Mouse (Mus musculus): Measurements from ENCODE around the gene Zfp983.
A peak's percentile ranks its signal among the peaks of the same experiment; 100 is the strongest.
"Not testable (repeated sequence)": the region's sequence is repeated elsewhere in the genome, so short reads cannot be mapped to it uniquely, and the experiment has no call there.

Zfp983 gene

GRCm38 (mm10) chr17:21650364-21650907 is at the start of gene Zfp983:
Zfp983 (plus strand) TSS chr17:21650624.
- DNase-seq (ENCODE audit: low spot score) = peak; percentile 86

- no peak for DNase-seq (ENCODE audit: low spot score)
These were observed 34.1 kb upstream of the Zfp983 start for GRCm38 (mm10) chr17:21616356-21616755.

- no peak for DNase-seq (ENCODE audit: low spot score)
These were observed 33.1 kb upstream of the Zfp983 start for GRCm38 (mm10) chr17:21617352-21617751.

- no peak for DNase-seq (ENCODE audit: low spot score)
These were observed 26.8 kb upstream of the Zfp983 start for GRCm38 (mm10) chr17:21623647-21624046.

GRCm38 (mm10) chr17:21635758-21636157 is 14.7 kb upstream of the Zfp983 start:
- DNase-seq (ENCODE audit: low spot score) = not testable (repeated sequence)

GRCm38 (mm10) chr17:21648791-21649190 is 1.6 kb upstream of the Zfp983 start:
- no peak for DNase-seq (ENCODE audit: low spot score)

GRCm38 (mm10) chr17:21649936-21650335 is 488 bp upstream of the Zfp983 start:
- DNase-seq (ENCODE audit: low spot score) = no peak

GRCm38 (mm10) chr17:21678826-21679225 is 28.4 kb downstream of the Zfp983 start:
- DNase-seq (ENCODE audit: low spot score) = peak; percentile 18

- peak; percentile 86 for DNase-seq (ENCODE audit: low spot score)
These were observed 29.0 kb downstream of the Zfp983 start for GRCm38 (mm10) chr17:21679273-21680018.

- DNase-seq (ENCODE audit: low spot score) = not testable (repeated sequence)
These were observed 29.6 kb downstream of the Zfp983 start for GRCm38 (mm10) chr17:21680019-21680376.

GRCm38 (mm10) chr17:21691560-21691959 is 41.1 kb downstream of the Zfp983 start, which contains the start of gene Gm10226:
Gm10226 (plus strand) TSS chr17:21691860.
- DNase-seq (ENCODE audit: low spot score) = no peak

- DNase-seq (ENCODE audit: low spot score) = no peak
These were observed 42.9 kb downstream of the Zfp983 start for GRCm38 (mm10) chr17:21693342-21693741.

- no peak for DNase-seq (ENCODE audit: low spot score)
These were observed 45.6 kb downstream of the Zfp983 start for GRCm38 (mm10) chr17:21696073-21696472.

- peak; percentile 59 for DNase-seq (ENCODE audit: low spot score)
These were observed 52.1 kb downstream of the Zfp983 start for GRCm38 (mm10) chr17:21702281-21703240.

GRCm38 (mm10) chr17:21703414-21703813 is 53.0 kb downstream of the Zfp983 start:
- DNase-seq (ENCODE audit: low spot score) = no peak

GRCm38 (mm10) chr17:21707343-21707996 is 57.0 kb downstream of the Zfp983 start, which contains the start of gene Zfp760:
Zfp760 (plus strand) TSS chr17:21707741.
- peak; percentile 66 for DNase-seq (ENCODE audit: low spot score)

GRCm38 (mm10) chr17:21708401-21708800 is 58.0 kb downstream of the Zfp983 start:
- no peak for DNase-seq (ENCODE audit: low spot score)
